Mouse (Mus musculus) hindbrain, embryonic 11.5 days (tissue): Measurements from ENCODE around the gene Telo2. TPM values are rescaled to one million over a fixed set of nuclear protein-coding genes. Genes with fewer than 3 reads are reported as not detected.

ENCODE experiments used
- ATAC-seq: fragments of 200-750 bp; cut with Nextera tagmentation; 2 replicates; pipeline ENCODE4 v1.8.0; 2017; ENCODE audit warnings: mild to moderate bottlenecking, moderate TSS enrichment, moderate library complexity; ENCODE audit not compliant: low FRiP score
- DNase-seq: peaks from one replicate; pipeline ENCODE4 v3.0.0-alpha.2; 2015; ENCODE audit warnings: low spot score
- H3K27ac ChIP-seq: fragments of 300-500 bp; sonication (generic); 2 replicates; pipeline ENCODE4 v1.5.1; 2014; ENCODE audit warnings: mild to moderate bottlenecking, low read depth, low read length
- H3K27me3 ChIP-seq: fragments of 300-500 bp; sonication (generic); 2 replicates; pipeline ENCODE4 v1.6.1; 2014; ENCODE audit warnings: mild to moderate bottlenecking, low read length, moderate library complexity, mixed read lengths; ENCODE audit not compliant: control insufficient read depth, insufficient read depth
- H3K36me3 ChIP-seq: fragments of 300-500 bp; sonication (generic); 2 replicates; pipeline ENCODE4 v1.6.1; 2014; ENCODE audit warnings: mild to moderate bottlenecking, low read length, moderate library complexity, mixed read lengths; ENCODE audit not compliant: control insufficient read depth, insufficient read depth
- H3K4me1 ChIP-seq: fragments of 300-500 bp; sonication (generic); replicated peaks from 2 replicates; pipeline ENCODE4 v1.6.1; 2014; ENCODE audit warnings: low read length, mixed read lengths; ENCODE audit not compliant: control insufficient read depth, insufficient read depth
- H3K4me2 ChIP-seq: fragments of 300-500 bp; sonication (generic); replicated peaks from 2 replicates; pipeline ENCODE4 v1.6.1; 2014; ENCODE audit warnings: mild to moderate bottlenecking, low read depth, low read length
- H3K4me3 ChIP-seq: fragments of 300-500 bp; sonication (generic); 2 replicates; pipeline ENCODE4 v1.5.1; 2014; ENCODE audit warnings: low read depth, low read length
- H3K9ac ChIP-seq: fragments of 300-500 bp; sonication (generic); 2 replicates; pipeline ENCODE4 v1.6.1; 2014; ENCODE audit warnings: low read depth, low read length
- H3K9me3 ChIP-seq: fragments of 300-500 bp; sonication (generic); 2 replicates; pipeline ENCODE4 v1.6.1; 2016; ENCODE audit warnings: low read length; ENCODE audit not compliant: control insufficient read depth
- WGBS: fragments of 180-500 bp; shearing (Covaris S2); extraction: QIAGEN DNeasy Blood & Tissue Kit; methylation state at CpG from one replicate; pipeline ENCODE4 v1.1.7; 2014; 5-methylcytosine and 5-hydroxymethylcytosine counted together
- polyA plus RNA-seq: library from polyadenylated mRNA; unstranded; fragments of >200 nt; fragmentation: Nextera tagmentation; extraction: Ambion mirVana; gene quantifications from 2 replicates; pipeline ENCODE4 v1.2.1, GENCODE M21; 2014

Gene Telo2
- polyA plus RNA-seq, 1 experiment from 2014 or later, result 28.8 TPM

GRCm38 (mm10) chr17:25112423-25112810, 3.4 kb downstream of the Telo2 start:
- Histone ChIP-seq H3K36me3 (0 out of 2 replicates have a peak, but pooled peaks cover 3% of the 10 kb centered on the region), H3K27me3 (no peaks in the 10 kb centered on the region), H3K4me1 (0 out of 2 replicates have a peak, but pooled peaks cover 3% of the 10 kb centered on the region), H3K9ac (no peak overlapping the region), H3K9me3 (no peaks in the 10 kb centered on the region), H3K4me3 (no peak overlapping the region), H3K4me2 (no peak overlapping the region), H3K27ac (no peak overlapping the region)
- 81% methylated on average over 3 of the region's 3 CpGs for WGBS
- DNase-seq (no peak), ATAC-seq (no peak)

GRCm38 (mm10) chr17:25111739-25112422, 3.9 kb downstream of the Telo2 start:
- H3K4me3 ChIP-seq, result no peak overlapping the region
- H3K27ac ChIP-seq, result no peak overlapping the region
- WGBS, result 86% methylated on average over 8 of the region's 8 CpGs
- DNase-seq (no peak), ATAC-seq (no peak)
- no peak overlapping the region for H3K9ac ChIP-seq
- H3K27me3 ChIP-seq, result no peaks in the 10 kb centered on the region
- no peak overlapping the region for H3K4me2 ChIP-seq
- H3K9me3 ChIP-seq, result no peaks in the 10 kb centered on the region
- 0 out of 2 replicates have a peak, but pooled peaks cover 3% of the 10 kb centered on the region for H3K4me1 ChIP-seq
- 0 out of 2 replicates have a peak, but pooled peaks cover 3% of the 10 kb centered on the region for H3K36me3 ChIP-seq

DNA sequence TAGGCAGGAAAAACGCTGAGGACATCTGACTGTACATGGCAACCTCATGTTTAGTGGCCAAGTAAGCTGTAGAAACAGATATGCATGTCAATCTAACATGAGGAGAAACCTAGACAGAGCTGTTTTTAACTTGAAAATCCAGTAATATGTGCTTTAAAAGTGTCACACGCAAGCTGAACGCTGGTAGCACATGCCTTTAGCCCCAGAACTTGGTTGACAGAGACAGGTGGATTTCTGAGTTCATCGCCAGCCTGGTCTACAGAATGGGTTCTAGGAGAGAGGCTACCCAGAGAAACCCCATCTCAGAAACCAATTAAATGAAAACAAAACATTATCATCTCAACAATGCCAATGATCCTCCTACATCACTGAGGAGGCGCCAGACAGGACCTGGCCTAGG, 4.5 kb downstream of the Telo2 start:
- 0 out of 2 replicates have a peak, but pooled peaks cover 3% of the 10 kb centered on the region for H3K36me3 ChIP-seq
- no peaks in the 10 kb centered on the region for H3K9me3 ChIP-seq
- H3K27ac ChIP-seq, result no peak overlapping the region
- 0 out of 2 replicates have a peak, but pooled peaks cover 3% of the 10 kb centered on the region for H3K4me1 ChIP-seq
- no peak overlapping the region for H3K9ac ChIP-seq
- 89% methylated on average over 5 of the region's 5 CpGs for WGBS
- DNase-seq, result no peak
- H3K27me3 ChIP-seq, result no peaks in the 10 kb centered on the region
- no peak for ATAC-seq
- no peak overlapping the region for H3K4me2 ChIP-seq
- H3K4me3 ChIP-seq, result no peak overlapping the region

- no peak for ATAC-seq
- no peak for DNase-seq
- H3K36me3 ChIP-seq, result 0 out of 2 replicates have a peak, but pooled peaks cover 3% of the 10 kb centered on the region
- H3K4me3 ChIP-seq, result no peak overlapping the region
- no peaks in the 10 kb centered on the region for H3K9me3 ChIP-seq
- H3K9ac ChIP-seq, result no peak overlapping the region
- H3K27me3 ChIP-seq, result no peaks in the 10 kb centered on the region
- H3K27ac ChIP-seq, result no peak overlapping the region
- no peak overlapping the region for H3K4me2 ChIP-seq
- 92% methylated on average over 6 of the region's 6 CpGs for WGBS
- H3K4me1 ChIP-seq, result 0 out of 2 replicates have a peak, but pooled peaks cover 3% of the 10 kb centered on the region
Measured at GRCm38 (mm10) chr17:25110590-25110989, 5.2 kb downstream of the Telo2 start.

GRCm38 (mm10) chr17:25109578-25109977, 6.2 kb downstream of the Telo2 start:
- DNase-seq, result peak; percentile 53
- no peak overlapping the region for H3K4me2 ChIP-seq
- no peaks in the 10 kb centered on the region for H3K9me3 ChIP-seq
- H3K27ac ChIP-seq, result no peak overlapping the region
- H3K9ac ChIP-seq, result no peak overlapping the region
- H3K4me1 ChIP-seq, result no peaks in the 10 kb centered on the region
- ATAC-seq, result no peak
- peaks cover 3% of the 10 kb centered on the region; the same call in 1 of the 2 replicates for H3K36me3 ChIP-seq
- H3K4me3 ChIP-seq, result no peak overlapping the region
- WGBS, result 91% methylated on average over 2 of the region's 2 CpGs
- no peaks in the 10 kb centered on the region for H3K27me3 ChIP-seq

DNA sequence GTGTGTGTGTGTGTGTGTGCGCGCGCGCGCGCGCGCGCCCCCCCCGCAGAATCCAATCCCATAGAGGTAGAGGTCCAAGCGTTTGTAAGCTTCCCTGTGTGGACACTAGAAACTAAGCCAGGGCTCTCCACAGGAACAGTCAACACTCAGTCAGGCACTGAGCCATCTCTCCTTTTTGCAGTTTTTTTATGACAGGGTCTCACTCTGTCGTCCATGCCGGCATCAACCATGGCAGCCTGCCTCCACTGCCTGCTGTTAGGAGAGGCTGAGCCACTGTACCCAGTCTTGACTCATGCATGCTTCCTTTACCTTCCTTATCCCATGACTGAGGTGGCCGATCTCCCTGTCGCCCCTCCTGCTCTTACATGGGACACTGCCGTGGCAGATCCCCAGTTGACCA, 8.0 kb downstream of the Telo2 start:
- H3K4me1 ChIP-seq, result no peaks in the 10 kb centered on the region
- H3K27me3 ChIP-seq, result no peaks in the 10 kb centered on the region
- H3K27ac ChIP-seq, result no peak overlapping the region
- no peak overlapping the region for H3K4me3 ChIP-seq
- peaks cover 3% of the 10 kb centered on the region; the same call in 1 of the 2 replicates for H3K36me3 ChIP-seq
- 86% methylated on average over 9 of the region's 16 CpGs for WGBS
- DNase-seq (no peak), ATAC-seq (no peak)
- H3K9me3 ChIP-seq, result no peaks in the 10 kb centered on the region
- H3K9ac ChIP-seq, result no peak overlapping the region
- H3K4me2 ChIP-seq, result no peak overlapping the region

- DNase-seq, result no peak
- WGBS, result 95% methylated on average over 11 of the region's 11 CpGs
- H3K36me3 ChIP-seq, result peaks cover 3% of the 10 kb centered on the region
Measured at GRCm38 (mm10) chr17:25101338-25101737, 14.4 kb downstream of the Telo2 start.

GRCm38 (mm10) chr17:25100052-25100451, 15.7 kb downstream of the Telo2 start:
- Histone ChIP-seq H3K9ac (no peak overlapping the region), H3K4me2 (no peak overlapping the region), H3K4me3 (no peak overlapping the region), H3K27ac (no peak overlapping the region), H3K4me1 (no peaks in the 10 kb centered on the region), H3K36me3 (peaks cover 3% of the 10 kb centered on the region), H3K27me3 (no peaks in the 10 kb centered on the region), H3K9me3 (no peaks in the 10 kb centered on the region)
- no peak for ATAC-seq
- DNase-seq, result no peak
- WGBS, result 92% methylated on average over 6 of the region's 6 CpGs

More at GRCm38 (mm10) chr17:25101338-25101737, 14.4 kb downstream of the Telo2 start:
- no peak overlapping the region for H3K27ac ChIP-seq
- no peaks in the 10 kb centered on the region for H3K4me1 ChIP-seq
- ATAC-seq, result no peak
- H3K27me3 ChIP-seq, result no peaks in the 10 kb centered on the region
- H3K4me2 ChIP-seq, result no peak overlapping the region
- no peaks in the 10 kb centered on the region for H3K9me3 ChIP-seq
- H3K4me3 ChIP-seq, result no peak overlapping the region
- H3K9ac ChIP-seq, result no peak overlapping the region

GRCm38 (mm10) chr17:25096221-25096620, 19.5 kb downstream of the Telo2 start:
- Histone ChIP-seq H3K9ac (no peak overlapping the region), H3K4me2 (no peak overlapping the region), H3K9me3 (no peaks in the 10 kb centered on the region), H3K27me3 (no peaks in the 10 kb centered on the region), H3K36me3 (peaks cover 3% of the 10 kb centered on the region; the same call in 1 of the 2 replicates), H3K4me3 (no peak overlapping the region), H3K4me1 (no peaks in the 10 kb centered on the region), H3K27ac (no peak overlapping the region)
- 89% methylated on average over 2 of the region's 2 CpGs for WGBS
- DNase-seq, result no peak
- ATAC-seq, result no peak
